Mouse (Mus musculus): ENCODE measurements around the gene Calb2. TPM values are rescaled to one million over a fixed set of nuclear protein-coding genes. Genes with fewer than 3 reads are reported as not detected.

Gene Calb2
- total RNA-seq, 2 experiments from 2014 or later: 1.4 TPM; not detected in 1

DNA sequence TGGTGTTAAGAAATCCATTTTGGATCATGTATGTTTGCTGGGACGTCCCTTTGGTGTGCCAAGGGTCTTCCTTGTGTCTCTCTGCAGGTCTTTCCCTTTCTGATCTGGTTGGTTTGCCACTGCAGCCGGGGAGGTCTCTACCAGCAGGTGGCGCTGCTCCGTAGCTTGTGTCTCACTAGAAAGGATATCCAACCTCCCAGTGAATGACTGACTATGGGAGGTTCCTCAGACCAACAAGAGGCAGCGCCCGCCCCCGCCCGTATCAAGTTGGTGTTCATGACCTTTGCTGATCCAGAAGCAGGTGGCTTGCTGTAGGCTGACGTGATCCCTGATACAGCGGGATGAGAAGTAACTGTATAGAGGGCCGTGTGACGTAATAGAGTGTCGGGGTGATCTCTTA is 37.5 kb downstream of the Calb2 start:
- DNase-seq (ENCODE audit: low spot score in 2 of 2): peak; percentile 39 to 48

GRCm38 (mm10) chr8:110119715-110120114 is 48.3 kb downstream of the Calb2 start:
- DNase-seq (ENCODE audit: low spot score in 2 of 2): no peak

GRCm38 (mm10) chr8:110102653-110103052 is 65.4 kb downstream of the Calb2 start, which contains the start of gene Gm17720:
Gene Gm17720, minus strand, starts transcription at chr8:110102753.
- no peak for DNase-seq (ENCODE audit: low spot score in 2 of 2)

- DNase-seq (ENCODE audit: low spot score in 2 of 2): no peak
Measured at GRCm38 (mm10) chr8:110101676-110102075, 66.3 kb downstream of the Calb2 start.

DNA sequence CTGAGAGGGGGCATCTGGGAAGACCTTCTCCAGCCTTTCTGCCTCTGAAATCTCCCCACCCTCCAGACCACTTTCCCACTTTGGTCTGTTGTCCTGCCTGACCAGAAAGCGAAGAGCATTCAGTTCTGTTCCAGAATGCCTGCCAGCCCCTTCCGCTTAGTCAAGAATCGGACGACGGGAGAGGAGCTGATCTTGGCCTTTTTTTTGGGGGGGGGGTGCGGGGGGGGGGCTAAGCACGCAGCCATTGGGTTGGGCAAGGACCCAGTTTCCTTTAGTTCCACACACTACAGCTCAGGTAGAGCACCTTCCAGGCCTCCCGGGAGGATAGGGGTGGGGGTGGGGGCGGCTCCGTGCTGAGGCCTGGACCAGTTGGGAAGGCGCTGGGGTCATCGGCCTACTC is 67.1 kb downstream of the Calb2 start, which contains the start of gene Gm21964:
Gm21964 (plus strand) TSS at position 301 of the 400 bp plus-strand sequence.
- no peak for DNase-seq (ENCODE audit: low spot score in 2 of 2)

GRCm38 (mm10) chr8:110091869-110092268 is 76.1 kb downstream of the Calb2 start:
- DNase-seq (ENCODE audit: low spot score in 2 of 2): no peak

Other genes with a start within 250 kb of the Calb2 start
- 1 to 10 TPM in 1 of 2 experiments, under 1 TPM in 1; 0.25 to 1.6 TPM for gene Marveld3, start 206.0 kb downstream of the Calb2 start, total RNA-seq (2021)
- 1 to 10 TPM in 1 of 2 experiments, under 1 TPM in 1; 0.48 to 8.8 TPM for gene Tat, start 177.8 kb downstream of the Calb2 start, total RNA-seq (2021)
- 1 to 10 TPM; 1.6 to 2.3 TPM for gene Chst4, start 128.5 kb downstream of the Calb2 start, total RNA-seq (2021)
- 10 to 100 TPM in 1 of 2 experiments, 1 to 10 TPM in 1; 8.2 to 10.8 TPM for gene Zfp612, start 88.5 kb downstream of the Calb2 start, total RNA-seq (2021)
- not detected for gene Gm21964, start 67.0 kb downstream of the Calb2 start, total RNA-seq (2021)
- not detected for gene Gm17720, start 65.5 kb downstream of the Calb2 start, total RNA-seq (2021)
- gene Cmtr2, start 47.5 kb upstream of the Calb2 start, total RNA-seq (2021): 1 to 10 TPM; 8.6 to 8.8 TPM
- under 1 TPM; 0.08 to 0.20 TPM for gene Hydin, start 98.8 kb upstream of the Calb2 start, total RNA-seq (2021)